In genomic region chr11:74864421-74864820, GRCm38 (mm10) we compare ENCODE assay signal across 22 mouse cellular contexts.
"Had no signal": no experiment of that assay in that cellular context is flagged by ENCODE, and none has a peak within 500 bp of the region (broad histone marks: within the 10 kb centered on the region; RNA-seq: fewer than 3 reads in every experiment).

No protein-coding gene starts in this region.

- DNase-seq: kidney, postnatal 25 days; layer of hippocampus, adult 9-11 months; liver; lung, adult 18-20 months; lung, postnatal 10 days; lung, postnatal 36 days; retina, postnatal 1 day; right cerebral cortex, postnatal 25 days; thymus, adult 18-20 months; thymus, postnatal 36 days had no signal

- ATAC-seq: liver, embryonic 12.5 days; midbrain, embryonic 13.5 days; midbrain, embryonic 16.5 days had no signal

- H3K4me1 ChIP-seq: limb, embryonic 13.5 days; liver, embryonic 12.5 days; liver, embryonic 15.5 days; midbrain, embryonic 10.5 days had no signal

- H3K27ac ChIP-seq: layer of hippocampus, adult 2 months; limb, embryonic 10.5 days; limb, embryonic 13.5 days; liver, embryonic 12.5 days; liver, embryonic 15.5 days; lung, embryonic 15.5 days; midbrain, embryonic 10.5 days; midbrain, embryonic 13.5 days; neural tube, embryonic 13.5 days had no signal

- H3K9ac ChIP-seq: limb, embryonic 13.5 days; liver, embryonic 12.5 days; liver, embryonic 15.5 days; midbrain, embryonic 13.5 days; neural tube, embryonic 13.5 days had no signal

- H3K4me2 ChIP-seq: limb, embryonic 13.5 days; liver, embryonic 12.5 days; liver, embryonic 15.5 days; lung, embryonic 15.5 days; midbrain, embryonic 13.5 days; neural tube, embryonic 13.5 days had no signal

- H3K4me3 ChIP-seq: layer of hippocampus, adult 2 months; limb, embryonic 10.5 days; limb, embryonic 13.5 days; liver, embryonic 12.5 days; liver, embryonic 15.5 days; lung, embryonic 15.5 days; megakaryocyte, embryonic 14.5 days; midbrain, embryonic 10.5 days; midbrain, embryonic 13.5 days; myocyte; neural tube, embryonic 13.5 days had no signal

- H3K36me3 ChIP-seq: liver, embryonic 15.5 days; lung, embryonic 15.5 days had no signal

- H3K9me3 ChIP-seq: limb, embryonic 10.5 days; limb, embryonic 13.5 days; liver, embryonic 12.5 days; liver, embryonic 15.5 days; lung, embryonic 15.5 days; megakaryocyte, embryonic 14.5 days; midbrain, embryonic 10.5 days; midbrain, embryonic 13.5 days; neural tube, embryonic 13.5 days had no signal

- H3K27me3 ChIP-seq: limb, embryonic 13.5 days; liver, embryonic 12.5 days; liver, embryonic 15.5 days; lung, embryonic 15.5 days; midbrain, embryonic 13.5 days; neural tube, embryonic 13.5 days had no signal
